Mouse (Mus musculus) adrenal gland, postnatal 4 days (tissue): Measurements from ENCODE around the gene Narfl. TPM values are rescaled to one million over a fixed set of nuclear protein-coding genes. Genes with fewer than 3 reads are reported as not detected.
A peak's percentile ranks its signal among the peaks of the same experiment; 100 is the strongest.

Experiments used
- DNase-seq, 2 experiments: peaks; one replicate each; pipeline ENCODE4 v3.0.0; 2021 to 2022; ENCODE audit warnings: low spot score in 2 of 2, mixed read lengths in 2 of 2
- microRNA-seq: library from miRNA; unstranded; fragments of <30 nt; microRNA quantifications from one replicate; pipeline ENCODE4 v1.2.0, GENCODE M21; 2021
- total RNA-seq, 2 experiments: library from RNA; stranded (reverse); gene quantifications; 2 replicates each; pipeline ENCODE4 v1.2.3; 2021

The Narfl gene
- total RNA-seq, 2 experiments from 2014 or later, result 39.5 to 40.8 TPM

- DNase-seq, result peak; percentile 50 to 61
Observed at GRCm38 (mm10) chr17:25828712-25829557, 55.4 kb downstream of the Narfl start, which contains the start of gene Jmjd8. TSS of gene Jmjd8 (plus strand) at chr17:25828867.

GRCm38 (mm10) chr17:25829558-25830017 lies 56.0 kb downstream of the Narfl start:
- DNase-seq, result no peak

GRCm38 (mm10) chr17:25830200-25830753 lies 56.7 kb downstream of the Narfl start:
- no peak for DNase-seq

- DNase-seq, result no peak
Observed at GRCm38 (mm10) chr17:25830806-25831431, 57.3 kb downstream of the Narfl start.

GRCm38 (mm10) chr17:25831451-25832281 lies 58.1 kb downstream of the Narfl start:
- no peak for DNase-seq

GRCm38 (mm10) chr17:25832436-25833290 lies 59.1 kb downstream of the Narfl start:
- DNase-seq, result peak; percentile 97 to 99

Small RNAs within 50 kb of the gene (microRNA-seq; reads per million reads assigned to microRNA genes)
- gene Gm25083 (not detected), gene Mir3082 (1.1 reads per million), gene Mir6966 (not detected)

Other genes starting within 250 kb of the Narfl start
- gene Sox8, start 203.1 kb upstream of the Narfl start, total RNA-seq, result 1 to 10 TPM; 2.4 TPM
- gene Lmf1, start 194.7 kb upstream of the Narfl start, total RNA-seq, result 10 to 100 TPM; 32.4 to 34.3 TPM
- gene Gng13, start 56.6 kb upstream of the Narfl start, total RNA-seq, result 1 to 10 TPM in 1 of 2 experiments, not detected in 1; 1.8 TPM
- gene Chtf18, start 46.4 kb upstream of the Narfl start, total RNA-seq, result 10 to 100 TPM; 16.2 to 17.7 TPM
- gene Rpusd1, start 46.1 kb upstream of the Narfl start, total RNA-seq, result 10 to 100 TPM; 16.6 to 18.2 TPM
- gene Mslnl, start 37.7 kb upstream of the Narfl start, total RNA-seq, result not detected
- gene Msln, start 19.4 kb upstream of the Narfl start, total RNA-seq, result 10 to 100 TPM; 16.3 to 19.1 TPM
- gene Haghl, start 11.9 kb downstream of the Narfl start, total RNA-seq, result 10 to 100 TPM; 51.4 to 53.4 TPM
- under 1 TPM in 1 of 2 experiments, not detected in 1; 0.22 TPM for gene Ccdc78, start 12.8 kb downstream of the Narfl start, total RNA-seq
- 10 to 100 TPM; 89.1 to 93.5 TPM for gene Fam173a, start 19.1 kb downstream of the Narfl start, total RNA-seq
- not detected for gene AC134908.4, start 21.9 kb downstream of the Narfl start, total RNA-seq
- gene Metrn, start 23.4 kb downstream of the Narfl start, total RNA-seq, result 10 to 100 TPM; 71.1 to 74.5 TPM
- gene Fbxl16, start 35.3 kb downstream of the Narfl start, total RNA-seq, result 10 to 100 TPM; 24.8 to 26.9 TPM
- 10 to 100 TPM; 27.8 to 31.0 TPM for gene Wdr24, start 49.9 kb downstream of the Narfl start, total RNA-seq
- 10 to 100 TPM; 72.9 to 81.8 TPM for gene Jmjd8, start 55.1 kb downstream of the Narfl start, total RNA-seq
- 100 to 1,000 TPM; 210 to 213 TPM for gene Stub1, start 59.6 kb downstream of the Narfl start, total RNA-seq
- 10 to 100 TPM; 19.3 to 21.4 TPM for gene Rhbdl1, start 63.5 kb downstream of the Narfl start, total RNA-seq
- 10 to 100 TPM; 13.2 to 15.5 TPM for gene Gm20683, start 68.0 kb downstream of the Narfl start, total RNA-seq
- 10 to 100 TPM; 89.6 to 95.0 TPM for gene Rhot2, start 71.1 kb downstream of the Narfl start, total RNA-seq
- 10 to 100 TPM; 53.1 to 58.9 TPM for gene Wdr90, start 87.7 kb downstream of the Narfl start, total RNA-seq
- gene Mcrip2, start 95.0 kb downstream of the Narfl start, total RNA-seq, result 100 to 1,000 TPM; 193 to 209 TPM
- 10 to 100 TPM; 80.4 to 81.3 TPM for gene Mettl26, start 101.3 kb downstream of the Narfl start, total RNA-seq
- 1 to 10 TPM; 5.1 to 5.2 TPM for gene Wfikkn1, start 107.1 kb downstream of the Narfl start, total RNA-seq
- gene Rab40c, start 146.0 kb downstream of the Narfl start, total RNA-seq, result 10 to 100 TPM; 36.4 to 38.1 TPM
- gene Pigq, start 171.2 kb downstream of the Narfl start, total RNA-seq, result 100 to 1,000 TPM in 1 of 2 experiments, 10 to 100 TPM in 1; 97.7 to 115 TPM
- 1 to 10 TPM in 1 of 2 experiments, under 1 TPM in 1; 0.54 to 1.5 TPM for gene Nhlrc4, start 171.2 kb downstream of the Narfl start, total RNA-seq
- gene A930017K11Rik, start 178.8 kb downstream of the Narfl start, total RNA-seq, result 1 to 10 TPM in 1 of 2 experiments, not detected in 1; 1.1 TPM
- 10 to 100 TPM; 24.0 to 24.2 TPM for gene Capn15, start 212.0 kb downstream of the Narfl start, total RNA-seq